Mouse (Mus musculus) erythroblast, embryonic 14.5 days (primary cell): Measurements from ENCODE around the gene Oprm1. TPM values are rescaled to one million over a fixed set of nuclear protein-coding genes. Genes with fewer than 3 reads are reported as not detected.

Experiments
- H3K27me3 ChIP-seq: 2 replicates; pipeline ENCODE4 v1.6.1; 2012; ENCODE audit warnings: inconsistent platforms; ENCODE audit not compliant: control insufficient read depth
- H3K36me3 ChIP-seq: 2 replicates; pipeline ENCODE4 v1.6.1; 2012; ENCODE audit warnings: mild to moderate bottlenecking, inconsistent platforms; ENCODE audit not compliant: control insufficient read depth
- H3K4me1 ChIP-seq: 2 replicates; pipeline ENCODE4 v1.6.1; 2012; ENCODE audit warnings: inconsistent platforms; ENCODE audit not compliant: control insufficient read depth
- H3K4me3 ChIP-seq: replicated peaks from 2 replicates; pipeline ENCODE3; 2012; ENCODE audit warnings: moderate library complexity, mild to moderate bottlenecking, inconsistent platforms
- H3K9me3 ChIP-seq: 2 replicates; pipeline ENCODE4 v1.6.1; 2012; ENCODE audit warnings: low read length, inconsistent platforms, mixed read lengths; ENCODE audit not compliant: control insufficient read depth
- GATA1 ChIP-seq: IDR thresholded peaks from 2 replicates; pipeline ENCODE4 v1.6.1; 2012; ENCODE audit warnings: low read length, inconsistent platforms, mixed read lengths
- TAL1 ChIP-seq: IDR thresholded peaks from 3 replicates; pipeline ENCODE4 v1.6.1; 2012; ENCODE audit warnings: low read length, inconsistent platforms, mixed read lengths
- polyA plus RNA-seq: library from polyadenylated mRNA; stranded (reverse); fragments of >175 nt; gene quantifications from 2 replicates; pipeline ENCODE4 v1.2.3, GENCODE M21; 2012

Gene Oprm1
- not detected in 2 replicates for polyA plus RNA-seq

GRCm38 (mm10) chr10:6758206-6758605 is at the start of gene Oprm1:
Oprm1 (plus strand) TSS chr10:6758506.
- TF ChIP-seq TAL1 = no peak
- H3K4me3 ChIP-seq = no peak within 1 kb of the TSS
- H3K27me3 ChIP-seq = no peaks in the 10 kb centered on the region
- H3K4me1 ChIP-seq = no peaks in the 10 kb centered on the region
- no peaks in the 10 kb centered on the region for H3K9me3 ChIP-seq
- H3K36me3 ChIP-seq = no peaks in the 10 kb centered on the region

DNA sequence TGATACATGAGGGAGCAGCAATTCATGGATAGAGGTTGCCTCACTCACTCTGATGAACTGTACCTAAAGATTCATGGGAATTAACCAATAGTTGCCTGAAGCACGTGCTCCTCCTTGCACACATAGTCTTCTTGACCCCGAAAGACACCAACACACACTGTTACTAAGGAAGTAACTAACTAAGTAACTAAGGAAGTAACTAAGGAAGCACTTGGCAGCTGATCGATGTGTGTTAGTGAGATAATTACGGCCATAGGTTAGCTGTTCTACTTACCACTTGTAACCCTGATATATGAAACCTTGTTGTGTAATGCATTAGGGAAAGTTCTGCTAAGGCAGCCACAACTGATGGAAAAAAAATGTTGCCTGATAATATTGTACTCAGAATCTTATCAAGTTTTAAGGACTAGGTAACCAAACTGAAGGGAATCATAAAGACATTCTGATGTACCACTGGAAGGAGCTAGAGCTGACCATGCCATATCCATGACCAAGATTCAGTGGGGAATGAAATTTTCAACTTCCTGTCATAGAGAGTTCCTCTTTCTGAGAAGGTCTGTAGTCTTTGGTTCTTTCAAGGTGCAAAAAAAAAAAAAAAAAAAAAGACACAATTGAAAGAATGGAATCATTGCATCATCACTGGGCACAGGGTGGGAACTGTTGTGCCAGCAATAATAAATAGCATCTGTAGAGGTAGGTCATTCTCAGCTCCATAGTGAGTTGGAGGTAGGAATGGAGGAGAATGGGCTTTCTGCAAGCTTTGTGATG is 40.9 kb upstream of the Oprm1 start:
- TF ChIP-seq TAL1 (no peak), GATA1 (no peak)
- H3K9me3 ChIP-seq = 0 out of 2 replicates have a peak, but pooled peaks cover 2% of the 10 kb centered on the region
- H3K27me3 ChIP-seq = no peaks in the 10 kb centered on the region
- H3K4me3 ChIP-seq = no peak overlapping the region
- no peaks in the 10 kb centered on the region for H3K4me1 ChIP-seq
- H3K36me3 ChIP-seq = no peaks in the 10 kb centered on the region

DNA sequence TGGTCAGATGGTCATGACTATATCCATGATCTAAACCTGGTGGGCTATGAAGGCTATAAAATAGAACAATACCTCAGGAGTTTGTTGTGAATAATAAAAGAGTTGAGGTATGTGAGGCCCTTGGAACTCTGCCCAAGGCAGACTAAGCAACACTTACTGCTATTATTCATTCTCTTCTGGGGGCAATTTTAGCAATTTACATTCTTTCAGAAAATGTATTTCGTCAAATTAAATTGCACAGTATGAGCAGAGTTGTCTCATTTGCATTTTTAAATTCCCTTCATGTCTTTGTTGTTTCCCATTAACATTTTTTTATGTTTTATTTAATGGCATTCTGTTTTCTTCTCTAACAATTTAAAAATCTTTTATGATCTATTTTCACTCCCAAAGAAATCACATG is 34.5 kb upstream of the Oprm1 start:
- H3K36me3 ChIP-seq = no peaks in the 10 kb centered on the region
- TF ChIP-seq TAL1 (no peak), GATA1 (no peak)
- H3K4me3 ChIP-seq = no peak overlapping the region
- peaks cover 21% of the 10 kb centered on the region for H3K9me3 ChIP-seq
- H3K4me1 ChIP-seq = no peaks in the 10 kb centered on the region
- no peaks in the 10 kb centered on the region for H3K27me3 ChIP-seq

GRCm38 (mm10) chr10:6728469-6728868 is 29.8 kb upstream of the Oprm1 start:
- Histone ChIP-seq H3K27me3 (no peaks in the 10 kb centered on the region), H3K4me1 (no peaks in the 10 kb centered on the region), H3K4me3 (no peak overlapping the region), H3K36me3 (no peaks in the 10 kb centered on the region), H3K9me3 (peaks cover 19% of the 10 kb centered on the region)
- TF ChIP-seq TAL1 (no peak), GATA1 (no peak)

GRCm38 (mm10) chr10:6753375-6753774 is 4.9 kb upstream of the Oprm1 start:
- Histone ChIP-seq H3K4me3 (no peak overlapping the region), H3K36me3 (no peaks in the 10 kb centered on the region), H3K9me3 (no peaks in the 10 kb centered on the region), H3K27me3 (no peaks in the 10 kb centered on the region), H3K4me1 (no peaks in the 10 kb centered on the region)
- TF ChIP-seq TAL1 (no peak), GATA1 (no peak)

- TF ChIP-seq TAL1 = no peak
- no peak for TF ChIP-seq GATA1
- Histone ChIP-seq H3K4me1 (no peaks in the 10 kb centered on the region), H3K27me3 (no peaks in the 10 kb centered on the region), H3K36me3 (no peaks in the 10 kb centered on the region), H3K4me3 (no peak within 1 kb of the TSS), H3K9me3 (no peaks in the 10 kb centered on the region)
These were observed 3.0 kb downstream of the Oprm1 start, which contains the start of gene Gm10945 for GRCm38 (mm10) chr10:6761287-6761811. Gm10945 (minus strand) TSS chr10:6761761.

- 0 out of 2 replicates have a peak, but pooled peaks cover 2% of the 10 kb centered on the region for H3K27me3 ChIP-seq
- TF ChIP-seq GATA1 (no peak), TAL1 (no peak)
- H3K4me3 ChIP-seq = no peak overlapping the region
- H3K4me1 ChIP-seq = no peaks in the 10 kb centered on the region
- no peaks in the 10 kb centered on the region for H3K36me3 ChIP-seq
- H3K9me3 ChIP-seq = no peaks in the 10 kb centered on the region; the same call in 1 of the 2 replicates
These were observed 30.4 kb downstream of the Oprm1 start for GRCm38 (mm10) chr10:6788517-6789237.

DNA sequence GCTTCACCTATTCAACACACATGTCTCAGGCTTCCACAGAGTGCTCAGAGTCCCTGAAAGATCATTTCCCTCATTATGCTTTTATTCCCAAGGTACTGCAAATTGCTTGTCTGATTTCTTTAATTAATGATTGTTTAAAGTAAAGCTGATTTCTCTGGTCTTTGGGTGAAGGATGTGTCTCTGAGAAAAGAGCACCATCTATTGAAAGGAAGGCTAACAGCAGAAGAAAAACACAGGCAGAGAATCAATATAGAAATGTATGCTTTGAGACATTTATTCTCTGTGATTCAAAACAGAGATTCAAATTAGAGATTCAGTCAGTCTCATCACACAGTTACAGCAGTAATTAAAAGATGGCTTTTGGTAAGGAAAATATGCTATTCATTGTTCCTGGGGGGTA is 31.9 kb downstream of the Oprm1 start:
- Histone ChIP-seq H3K4me1 (no peaks in the 10 kb centered on the region), H3K4me3 (no peak overlapping the region), H3K27me3 (0 out of 2 replicates have a peak, but pooled peaks cover 2% of the 10 kb centered on the region), H3K36me3 (no peaks in the 10 kb centered on the region), H3K9me3 (no peaks in the 10 kb centered on the region; the same call in 1 of the 2 replicates)
- no peak for TF ChIP-seq GATA1
- no peak for TF ChIP-seq TAL1

DNA sequence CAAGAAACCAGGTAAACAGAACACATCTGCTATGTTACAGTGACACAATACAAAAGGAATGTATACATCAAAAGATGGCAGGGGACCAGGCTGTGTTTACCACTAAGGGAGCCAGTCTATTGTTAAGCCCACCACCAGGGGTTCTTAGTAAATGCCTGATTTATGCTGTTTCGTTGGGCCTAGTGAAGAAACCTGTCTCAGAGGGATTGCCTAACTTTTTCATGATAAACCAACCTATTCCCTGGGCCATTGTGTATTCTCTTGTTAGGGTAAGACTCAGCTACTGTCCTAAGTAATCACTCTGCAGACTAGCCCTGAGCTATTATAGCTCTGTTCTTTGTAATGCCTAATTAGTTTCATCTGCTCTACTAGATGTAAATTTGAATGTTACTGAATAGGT is 62.3 kb downstream of the Oprm1 start:
- H3K27me3 ChIP-seq = no peaks in the 10 kb centered on the region
- TF ChIP-seq GATA1 = no peak
- no peak for TF ChIP-seq TAL1
- no peaks in the 10 kb centered on the region for H3K36me3 ChIP-seq
- H3K4me1 ChIP-seq = no peaks in the 10 kb centered on the region
- H3K9me3 ChIP-seq = no peaks in the 10 kb centered on the region
- no peak overlapping the region for H3K4me3 ChIP-seq
